Mouse (Mus musculus): ENCODE results near the gene Gchfr. TPM values are rescaled to one million over a fixed set of nuclear protein-coding genes. Genes with fewer than 3 reads are reported as not detected.
A peak's percentile ranks its signal among the peaks of the same experiment; 100 is the strongest.

Gene Gchfr
- polyA plus RNA-seq, 1 experiment = not detected

DNA sequence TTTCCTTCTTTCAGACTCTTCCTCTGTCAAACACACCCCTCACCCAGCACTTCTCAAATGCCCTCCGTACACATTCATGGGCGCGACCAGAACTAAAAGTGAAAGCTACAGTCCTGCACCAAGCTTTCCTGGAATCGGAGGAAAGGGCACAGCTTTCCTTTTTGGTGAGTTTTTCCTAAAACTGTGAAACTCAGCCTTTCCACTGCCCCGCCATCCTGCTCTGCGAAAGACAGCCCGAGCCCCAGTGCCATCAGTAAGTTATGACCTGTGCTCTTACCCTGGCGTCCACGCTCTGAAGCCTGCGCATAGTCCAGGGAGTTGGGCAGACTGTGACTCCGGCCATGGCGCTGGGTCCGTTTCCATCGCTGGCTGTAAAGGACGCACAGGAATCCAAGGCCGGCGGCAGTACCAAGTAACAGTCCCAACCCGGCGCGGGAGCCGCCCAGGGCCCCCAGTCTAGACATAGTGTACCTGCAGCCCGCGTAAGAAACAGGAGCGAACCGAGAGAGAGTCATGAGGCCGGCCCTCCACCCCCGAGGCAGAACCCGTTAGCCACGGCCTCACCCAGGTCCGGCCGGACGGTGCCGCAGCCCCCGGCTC lies 11.4 kb upstream of the Gchfr start:
- peak overlapping the region; percentile 67 for H3K4me3 ChIP-seq (ENCODE audit: insufficient read depth, low read depth, low read length)
- WGBS = 4% methylated on average over 34 of the region's 34 CpGs
- H3K27ac ChIP-seq (ENCODE audit: insufficient read depth, low read depth, low read length) = no peak overlapping the region
- peaks cover 6% of the 10 kb centered on the region; the same call in 1 of the 2 replicates for H3K4me1 ChIP-seq (ENCODE audit: control insufficient read depth, insufficient read depth, low read length)
- TF ChIP-seq POLR2A (IDR thresholded peaks at IDR 0.05; ENCODE audit: insufficient read depth, low read depth, low read length) (no peak), CTCF (IDR thresholded peaks at IDR 0.05; ENCODE audit: insufficient read depth, low read depth, low read length) (no peak)

- H3K4me1 ChIP-seq (ENCODE audit: control insufficient read depth, insufficient read depth, low read length) = peaks cover 6% of the 10 kb centered on the region; the same call in 1 of the 2 replicates
- H3K27ac ChIP-seq (ENCODE audit: insufficient read depth, low read depth, low read length) = peak within 1 kb of the TSS; percentile 59; the same call in 1 of the 2 replicates
- under 1% methylated on average over 57 of the region's 57 CpGs for WGBS
- H3K4me3 ChIP-seq (ENCODE audit: insufficient read depth, low read depth, low read length) = peak within 1 kb of the TSS; percentile 67
- peak; percentile 88 for TF ChIP-seq POLR2A (IDR thresholded peaks at IDR 0.05; ENCODE audit: insufficient read depth, low read depth, low read length)
- TF ChIP-seq CTCF (IDR thresholded peaks at IDR 0.05; ENCODE audit: insufficient read depth, low read depth, low read length) = no peak
These were observed 10.6 kb upstream of the Gchfr start, which contains the start of gene Rmdn3 for GRCm38 (mm10) chr2:119156681-119157572. Rmdn3 (minus strand) TSS chr2:119157034.

DNA sequence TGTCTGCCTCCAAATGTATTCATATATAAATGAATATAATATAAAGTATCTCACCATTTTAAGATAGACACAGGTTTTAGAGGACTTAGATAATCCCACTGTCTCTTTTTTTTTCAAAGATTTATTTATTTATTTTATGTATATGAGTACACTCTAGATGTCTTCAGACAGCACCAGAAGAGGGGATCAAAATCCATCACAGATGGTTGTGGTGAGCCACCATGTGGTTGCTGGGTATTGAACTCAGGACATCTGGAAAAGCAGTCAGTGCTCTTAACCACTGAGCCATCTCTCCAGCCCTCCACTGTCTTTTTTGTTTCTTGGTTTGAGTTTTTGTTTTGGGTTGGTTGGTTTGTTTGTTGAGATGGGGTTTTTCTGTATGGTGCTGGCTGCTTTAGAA lies 9.7 kb upstream of the Gchfr start:
- Histone ChIP-seq H3K4me1 (ENCODE audit: control insufficient read depth, insufficient read depth, low read length) (peaks cover 6% of the 10 kb centered on the region; the same call in 1 of the 2 replicates), H3K4me3 (ENCODE audit: insufficient read depth, low read depth, low read length) (no peak overlapping the region), H3K27ac (ENCODE audit: insufficient read depth, low read depth, low read length) (no peak overlapping the region)
- no peak for TF ChIP-seq POLR2A (IDR thresholded peaks at IDR 0.05; ENCODE audit: insufficient read depth, low read depth, low read length)
- TF ChIP-seq CTCF (IDR thresholded peaks at IDR 0.05; ENCODE audit: insufficient read depth, low read depth, low read length) = no peak

- WGBS = 46% methylated on average over 2 of the region's 2 CpGs
These were observed 6.3 kb upstream of the Gchfr start for GRCm38 (mm10) chr2:119161247-119161646.

DNA sequence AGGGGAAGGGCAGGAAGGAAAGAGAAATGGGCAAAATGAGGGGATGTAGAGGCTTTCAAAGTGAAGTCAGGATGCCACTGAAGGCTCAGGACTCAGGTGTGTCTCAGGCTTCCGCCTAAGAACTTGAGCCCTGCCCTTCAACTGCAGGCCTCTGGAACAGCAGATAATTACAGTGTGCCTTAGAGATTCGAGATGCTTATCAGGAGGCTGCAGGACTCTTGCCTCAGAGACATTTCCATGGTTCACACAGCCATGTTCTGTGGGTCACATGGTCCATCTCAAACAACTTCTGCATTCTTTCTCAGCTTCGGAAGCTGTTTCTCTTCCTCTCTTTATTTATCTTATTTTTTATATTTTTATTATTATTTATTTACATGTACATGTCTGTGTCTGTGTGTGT lies 4.4 kb upstream of the Gchfr start:
- Histone ChIP-seq H3K4me1 (ENCODE audit: control insufficient read depth, insufficient read depth, low read length) (peaks cover 13% of the 10 kb centered on the region), H3K27ac (ENCODE audit: insufficient read depth, low read depth, low read length) (no peak overlapping the region), H3K4me3 (ENCODE audit: insufficient read depth, low read depth, low read length) (no peak overlapping the region)
- no peak for TF ChIP-seq POLR2A (IDR thresholded peaks at IDR 0.05; ENCODE audit: insufficient read depth, low read depth, low read length)
- TF ChIP-seq CTCF (IDR thresholded peaks at IDR 0.05; ENCODE audit: insufficient read depth, low read depth, low read length) = no peak
- WGBS = 78% methylated on average over 3 of the region's 3 CpGs

More at GRCm38 (mm10) chr2:119161247-119161646, 6.3 kb upstream of the Gchfr start:
- Histone ChIP-seq H3K27ac (ENCODE audit: insufficient read depth, low read depth, low read length) (no peak overlapping the region), H3K4me1 (ENCODE audit: control insufficient read depth, insufficient read depth, low read length) (no peaks in the 10 kb centered on the region), H3K4me3 (ENCODE audit: insufficient read depth, low read depth, low read length) (no peak overlapping the region)
- TF ChIP-seq POLR2A (IDR thresholded peaks at IDR 0.05; ENCODE audit: insufficient read depth, low read depth, low read length) (no peak), CTCF (IDR thresholded peaks at IDR 0.05; ENCODE audit: insufficient read depth, low read depth, low read length) (no peak)

DNA sequence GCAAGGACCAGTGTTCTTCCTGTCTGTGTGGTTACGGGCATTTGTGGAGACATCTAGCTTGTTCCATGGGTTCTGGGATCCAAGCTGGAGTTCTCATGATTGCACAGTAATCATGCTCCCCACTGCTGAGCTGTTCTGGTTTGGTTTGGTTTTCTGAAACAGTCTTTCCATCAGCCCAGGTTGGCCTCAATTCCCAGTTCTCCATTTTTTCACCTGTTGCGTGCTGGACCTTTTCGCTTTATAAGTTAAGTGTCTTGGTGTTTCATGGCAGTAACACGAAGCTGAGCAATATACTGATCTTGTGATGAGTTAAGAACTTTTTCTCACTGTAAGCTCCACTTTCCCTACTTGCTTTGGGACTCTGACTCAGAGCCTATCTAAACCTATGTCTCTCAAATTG lies 3.6 kb upstream of the Gchfr start:
- H3K4me1 ChIP-seq (ENCODE audit: control insufficient read depth, insufficient read depth, low read length) = peaks cover 13% of the 10 kb centered on the region
- H3K27ac ChIP-seq (ENCODE audit: insufficient read depth, low read depth, low read length) = no peak overlapping the region
- no peak overlapping the region for H3K4me3 ChIP-seq (ENCODE audit: insufficient read depth, low read depth, low read length)
- 90% methylated on average over 4 of the region's 4 CpGs for WGBS
- no peak for TF ChIP-seq CTCF (IDR thresholded peaks at IDR 0.05; ENCODE audit: insufficient read depth, low read depth, low read length)
- no peak for TF ChIP-seq POLR2A (IDR thresholded peaks at IDR 0.05; ENCODE audit: insufficient read depth, low read depth, low read length)

GRCm38 (mm10) chr2:119165401-119165800 lies 2.2 kb upstream of the Gchfr start:
- Histone ChIP-seq H3K4me1 (ENCODE audit: control insufficient read depth, insufficient read depth, low read length) (peaks cover 23% of the 10 kb centered on the region), H3K27ac (ENCODE audit: insufficient read depth, low read depth, low read length) (no peak overlapping the region), H3K4me3 (ENCODE audit: insufficient read depth, low read depth, low read length) (no peak overlapping the region)
- TF ChIP-seq CTCF (IDR thresholded peaks at IDR 0.05; ENCODE audit: insufficient read depth, low read depth, low read length) = no peak
- TF ChIP-seq POLR2A (IDR thresholded peaks at IDR 0.05; ENCODE audit: insufficient read depth, low read depth, low read length) = no peak

DNA sequence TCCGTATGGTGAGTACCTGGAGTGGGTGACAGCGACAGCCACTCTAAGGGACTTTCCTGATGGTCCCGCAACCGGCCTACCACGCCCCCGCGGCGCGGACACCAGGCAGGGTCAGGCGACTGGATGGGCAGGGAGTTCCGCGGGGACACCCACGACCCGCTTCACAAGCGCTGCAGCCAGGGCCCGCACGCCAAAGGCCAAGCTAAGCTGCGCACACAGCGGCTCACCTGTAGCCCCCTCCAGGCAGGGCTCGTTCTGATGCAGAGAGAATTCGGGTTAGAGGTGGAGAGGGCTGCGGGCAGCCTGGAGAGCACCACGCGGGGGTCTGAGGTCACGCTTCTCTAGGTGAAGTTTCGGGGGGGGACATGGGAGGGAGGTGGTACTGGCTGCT lies 288 bp downstream of the Gchfr start:
- Histone ChIP-seq H3K4me3 (ENCODE audit: insufficient read depth, low read depth, low read length) (peak overlapping the region; percentile 52), H3K4me1 (ENCODE audit: control insufficient read depth, insufficient read depth, low read length) (peaks cover 37% of the 10 kb centered on the region), H3K27ac (ENCODE audit: insufficient read depth, low read depth, low read length) (no peak overlapping the region)
- WGBS = 7% methylated on average over 26 of the region's 26 CpGs
- TF ChIP-seq CTCF (IDR thresholded peaks at IDR 0.05; ENCODE audit: insufficient read depth, low read depth, low read length) = no peak
- TF ChIP-seq POLR2A (IDR thresholded peaks at IDR 0.05; ENCODE audit: insufficient read depth, low read depth, low read length) = no peak

DNA sequence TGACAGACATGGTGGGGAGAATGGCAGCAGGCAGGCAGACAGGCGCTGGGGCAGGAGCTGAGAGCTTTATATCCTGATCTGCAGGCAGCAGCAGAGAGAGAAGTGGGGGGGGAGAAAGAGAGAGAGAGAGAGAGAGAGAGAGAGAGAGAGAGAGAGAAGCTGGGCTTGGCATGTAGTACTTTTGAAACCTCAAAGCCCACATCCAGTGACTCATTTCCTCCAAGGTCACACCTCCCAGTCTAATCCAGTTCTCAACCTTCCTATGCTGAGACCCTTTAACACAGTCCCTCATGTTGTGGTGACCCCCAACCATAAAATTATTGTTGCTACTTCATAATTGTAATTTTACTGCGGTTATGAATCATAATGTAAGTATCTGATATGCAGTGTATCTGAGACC lies 2.7 kb downstream of the Gchfr start:
- 88% methylated on average over 2 of the region's 2 CpGs for WGBS
- no peak for TF ChIP-seq CTCF (IDR thresholded peaks at IDR 0.05; ENCODE audit: insufficient read depth, low read depth, low read length)
- no peak for TF ChIP-seq POLR2A (IDR thresholded peaks at IDR 0.05; ENCODE audit: insufficient read depth, low read depth, low read length)
- Histone ChIP-seq H3K27ac (ENCODE audit: insufficient read depth, low read depth, low read length) (no peak overlapping the region), H3K4me1 (ENCODE audit: control insufficient read depth, insufficient read depth, low read length) (peaks cover 61% of the 10 kb centered on the region), H3K4me3 (ENCODE audit: insufficient read depth, low read depth, low read length) (no peak overlapping the region)

All from olfactory bulb, adult 2 months (tissue).